Mouse (Mus musculus) layer of hippocampus, adult 18-20 months (tissue): ENCODE measurements around the gene Ndufs5. TPM values are rescaled to one million over a fixed set of nuclear protein-coding genes. Genes with fewer than 3 reads are reported as not detected.

Source experiments
- DNase-seq, 2 experiments: peaks; one replicate each; pipeline ENCODE4 v3.0.0; 2022; ENCODE audit warnings: low spot score in 2 of 2
- total RNA-seq, 2 experiments: library from RNA; stranded (reverse); gene quantifications; 2 replicates each; pipeline ENCODE4 v1.2.3; 2021

Ndufs5 gene
- total RNA-seq, 2 experiments from 2014 or later, result 198 to 204 TPM

DNA sequence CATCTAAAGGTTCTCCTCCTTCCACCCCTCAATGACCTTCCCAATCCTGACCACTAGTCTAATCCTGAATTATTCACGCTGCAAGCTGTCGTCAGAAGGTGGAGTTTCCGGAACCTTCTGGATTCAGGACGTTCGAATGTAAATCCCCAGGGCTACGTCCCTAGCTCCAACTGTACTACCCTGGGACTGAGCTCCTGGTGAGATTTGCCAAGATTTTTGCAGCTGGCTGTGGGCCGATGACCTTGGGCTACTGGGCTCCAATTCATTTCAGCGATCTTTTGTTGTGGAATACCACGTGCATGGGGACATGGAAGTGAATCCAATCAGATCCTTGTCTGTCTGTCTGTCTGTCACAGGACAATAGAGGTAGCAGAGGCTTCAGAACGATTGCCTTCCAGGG is 27.7 kb downstream of the Ndufs5 start:
- DNase-seq, result no peak

DNA sequence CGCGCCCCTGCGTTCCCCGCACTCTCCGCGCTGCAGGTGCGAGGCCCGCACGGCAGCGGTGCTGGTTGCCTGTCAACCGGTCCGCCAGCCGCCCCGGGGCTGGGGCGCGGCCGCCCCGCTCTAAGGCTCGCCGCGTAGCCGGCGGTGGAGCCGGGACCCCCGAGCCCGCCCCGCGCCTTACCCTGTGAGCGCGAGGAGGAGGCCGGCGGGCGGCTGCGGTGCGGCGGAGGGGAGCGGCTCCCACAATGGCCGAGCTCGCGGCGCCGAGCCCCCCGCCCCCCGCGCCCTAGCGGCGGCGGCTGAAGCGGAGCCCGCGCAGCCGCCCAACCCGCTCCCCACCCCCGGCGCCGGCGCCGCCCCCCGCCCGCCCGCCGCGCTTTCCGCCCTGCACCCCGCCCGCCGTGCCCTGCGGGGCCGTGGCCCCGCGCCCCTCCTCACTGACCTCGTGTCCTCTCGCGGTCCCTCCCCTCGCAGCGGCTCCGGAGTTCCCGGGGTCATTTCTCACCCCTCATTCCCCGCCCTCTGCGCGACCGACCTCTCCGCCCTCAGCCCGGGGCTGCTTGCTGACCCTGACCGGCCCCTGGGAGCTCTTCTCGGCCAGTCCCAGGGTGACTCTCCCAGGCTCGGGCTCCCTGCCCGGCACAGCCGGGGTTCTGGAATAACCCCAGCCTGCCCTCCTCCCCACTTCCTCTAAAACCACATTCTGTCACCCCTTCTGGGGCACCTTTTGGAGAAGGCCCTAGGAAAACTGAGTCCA is 30.8 kb downstream of the Ndufs5 start:
- DNase-seq, result no peak

DNA sequence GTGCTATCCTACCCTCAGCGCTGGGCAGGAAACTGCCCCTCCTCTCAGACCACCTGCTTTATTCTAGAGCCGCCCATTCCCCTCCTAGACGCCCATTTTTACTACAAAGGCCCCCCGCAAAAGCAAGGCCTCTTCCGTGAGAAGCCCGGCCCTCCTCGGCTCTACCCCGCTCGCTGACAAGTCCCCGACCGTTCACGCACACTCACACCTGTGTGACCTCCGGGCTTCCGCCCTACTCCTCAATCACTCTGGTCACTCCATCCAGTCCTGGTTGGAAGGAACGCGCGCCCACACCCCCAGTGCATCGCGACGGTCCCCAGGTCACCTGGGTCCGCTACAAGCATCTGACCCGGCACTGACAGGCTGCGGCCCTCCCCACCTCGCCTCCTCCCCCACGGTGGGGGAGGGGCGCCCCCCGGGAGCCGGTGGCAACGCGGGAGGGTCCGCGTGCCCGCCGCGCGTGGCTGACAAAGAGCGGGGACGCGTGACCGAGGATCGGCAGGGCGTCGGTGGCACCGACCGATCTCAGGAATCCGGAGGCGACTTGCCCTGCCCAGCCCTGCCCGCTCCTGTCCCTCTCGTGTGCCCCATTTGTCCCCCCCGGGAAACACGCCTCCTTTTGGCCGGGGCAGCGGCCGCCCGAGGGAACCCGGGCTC is 31.5 kb downstream of the Ndufs5 start:
- DNase-seq, result no peak

DNA sequence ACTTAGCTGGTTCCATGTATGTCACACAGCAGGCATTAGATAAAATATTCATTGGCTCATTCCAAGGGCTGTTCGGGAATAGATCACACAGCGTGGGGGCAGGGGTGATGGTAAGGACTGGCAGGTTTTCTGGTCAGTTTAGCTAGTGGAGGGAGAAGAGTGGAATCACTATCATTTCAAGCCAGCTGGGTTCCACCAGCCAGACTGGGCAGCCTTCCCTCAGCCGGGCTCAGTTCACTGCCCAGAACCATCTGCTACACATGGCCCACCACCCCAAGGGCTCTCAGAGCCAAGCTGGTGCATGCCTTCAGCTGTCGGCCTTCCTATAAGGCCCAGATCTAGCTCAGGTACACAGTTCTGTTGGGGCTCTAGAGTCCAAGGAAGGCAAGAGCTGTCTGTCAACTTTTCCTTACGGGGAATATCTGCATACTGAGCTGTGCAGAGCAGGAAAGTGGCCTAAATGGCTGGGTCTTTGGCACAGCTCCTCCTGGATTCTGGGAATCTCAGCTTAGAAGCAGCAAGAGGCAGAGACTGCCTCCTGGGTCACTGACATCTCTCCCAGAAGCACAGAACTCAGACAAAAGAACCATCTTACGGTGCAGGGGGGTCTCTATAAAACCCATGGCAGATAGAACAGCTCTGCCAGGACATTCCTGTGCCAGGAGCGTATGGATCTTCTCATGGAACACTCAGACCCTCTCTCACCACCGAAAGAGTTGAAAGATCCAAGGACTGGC is 32.3 kb downstream of the Ndufs5 start:
- DNase-seq, result no peak

DNA sequence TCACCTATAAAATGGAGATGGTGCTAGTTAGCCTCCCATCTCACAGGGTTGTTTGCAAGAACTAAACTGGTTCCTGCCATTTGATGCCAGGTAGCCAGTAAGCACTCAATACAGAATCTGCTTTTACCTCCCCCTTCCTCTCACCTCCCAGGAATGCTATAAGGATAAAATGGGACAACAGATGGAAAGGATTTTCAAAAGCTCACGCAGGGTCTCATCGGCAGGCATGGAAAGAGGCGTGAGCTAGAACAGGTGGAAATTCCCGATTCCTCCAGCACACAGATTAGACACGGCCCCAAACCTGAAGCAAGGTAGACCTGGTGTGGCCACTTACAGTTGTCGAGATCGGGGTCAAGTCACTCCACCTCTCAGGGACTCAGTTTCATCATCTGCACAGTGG is 33.0 kb downstream of the Ndufs5 start:
- DNase-seq, result no peak

DNA sequence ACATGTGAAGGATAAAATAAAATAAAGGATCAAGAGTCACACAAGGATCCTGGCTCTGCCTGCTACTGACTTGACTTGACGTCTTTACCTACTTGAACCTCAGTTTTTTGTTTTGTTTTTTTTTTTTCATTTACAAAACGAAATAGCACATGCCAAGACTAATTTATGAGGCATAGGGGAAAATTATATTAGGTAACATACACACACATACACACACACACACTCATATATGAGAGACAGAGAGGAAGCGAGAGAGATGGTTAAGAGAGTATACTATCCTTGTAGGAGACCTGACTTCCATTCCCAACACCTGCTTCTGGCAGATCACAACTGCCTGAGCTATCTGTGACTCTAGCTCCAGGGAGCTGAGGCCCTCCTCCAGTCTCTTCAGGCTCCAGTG is 33.7 kb downstream of the Ndufs5 start, which contains the start of gene Macf1:
TSS of gene Macf1 (minus strand) at position 101 of the 400 bp plus-strand sequence.
- no peak for DNase-seq

DNA sequence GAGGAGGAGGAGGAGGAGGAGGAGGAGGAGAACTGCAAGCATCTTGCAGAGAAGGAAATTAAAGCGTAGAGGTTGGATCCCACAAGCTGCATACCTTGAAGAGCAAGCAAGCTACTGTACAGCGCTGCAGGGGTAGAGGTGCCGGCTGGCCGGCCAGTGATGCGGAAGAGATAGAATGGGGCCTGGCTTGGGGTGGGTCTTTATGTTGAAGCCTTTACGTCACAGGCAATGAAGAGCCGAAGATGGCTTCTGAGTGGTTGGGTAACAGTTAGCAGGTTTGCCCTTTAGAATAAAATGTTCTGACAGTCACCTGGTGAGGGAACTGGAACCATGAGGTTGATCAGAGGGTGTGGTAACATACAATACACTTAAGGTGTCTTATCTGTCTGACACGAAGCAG is 35.7 kb downstream of the Ndufs5 start:
- no peak for DNase-seq

DNA sequence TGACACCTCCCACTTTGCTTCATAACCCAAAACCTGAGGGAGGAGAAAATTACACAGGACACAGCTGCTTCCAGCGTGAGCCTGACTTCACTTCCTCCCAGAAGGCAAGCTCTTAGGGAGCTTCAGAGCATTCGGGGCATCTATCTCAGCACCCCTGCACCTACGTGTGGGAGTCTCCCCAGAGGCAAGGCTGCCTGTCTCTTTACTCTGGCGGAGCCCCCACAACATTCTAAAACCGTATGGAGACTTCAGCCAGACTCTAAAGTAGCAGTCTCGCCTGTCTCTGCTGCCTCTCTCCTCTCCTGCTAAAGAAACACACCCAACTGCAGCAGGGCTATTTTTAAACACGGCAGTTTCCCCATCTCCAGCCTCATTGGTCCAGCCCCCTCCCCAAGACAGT is 37.0 kb downstream of the Ndufs5 start:
- no peak for DNase-seq

DNA sequence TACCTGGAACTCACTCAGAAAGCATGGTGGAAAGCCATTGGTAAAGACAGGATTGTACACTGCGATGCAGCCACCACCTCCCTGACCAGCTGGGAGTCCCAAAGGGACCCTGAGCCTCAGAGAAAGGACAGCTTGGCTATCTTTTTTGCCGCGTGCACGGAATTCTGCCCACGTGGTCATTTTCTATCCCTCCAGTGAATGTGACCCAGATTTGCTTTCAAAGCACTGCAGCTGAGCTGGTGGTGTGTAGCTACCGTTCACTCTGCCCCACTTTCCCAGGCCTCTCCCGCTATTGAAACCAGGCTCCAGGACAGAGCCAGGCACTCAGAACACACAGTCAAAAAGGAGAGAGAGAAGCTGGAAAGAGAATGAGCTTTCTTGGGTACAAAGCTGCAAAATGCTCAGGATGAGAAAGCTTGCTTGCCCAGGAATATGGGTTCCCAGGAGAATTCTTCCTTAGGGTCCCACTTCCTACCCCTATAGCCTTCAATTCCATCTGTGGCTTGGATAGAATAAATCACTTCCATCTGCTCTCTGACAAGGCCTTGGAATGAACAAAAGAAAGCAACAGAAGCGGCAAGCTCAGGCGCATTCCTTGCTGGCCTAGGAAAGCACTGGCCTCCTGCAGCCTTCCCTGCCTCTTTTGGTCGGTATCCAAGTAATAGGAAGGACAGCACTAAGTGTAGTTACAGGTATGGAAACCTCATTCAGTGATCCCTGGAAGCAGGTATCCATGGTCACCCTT is 40.8 kb downstream of the Ndufs5 start:
- DNase-seq, result peak; percentile 42 to 63

DNA sequence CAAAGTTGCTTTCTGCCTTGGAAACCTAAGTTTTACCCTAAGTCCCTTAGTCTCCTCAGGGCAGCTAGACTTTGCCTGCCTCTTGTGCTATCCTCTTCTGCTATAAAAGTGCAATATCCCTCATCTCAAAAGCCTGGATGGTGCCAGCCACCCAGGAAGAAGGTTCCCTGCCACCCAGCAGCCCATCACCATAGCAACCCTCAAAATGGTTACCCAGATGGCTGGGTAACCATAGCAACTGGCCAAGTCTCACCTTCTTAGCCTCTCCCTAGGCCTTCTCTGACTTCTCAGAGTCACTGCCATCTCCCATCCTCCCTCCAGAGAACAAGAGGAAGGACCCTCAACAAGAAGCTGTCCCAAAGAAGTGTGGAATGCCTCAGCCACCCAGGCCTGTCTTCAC is 47.4 kb downstream of the Ndufs5 start:
- DNase-seq, result peak; percentile 46 to 75

DNA sequence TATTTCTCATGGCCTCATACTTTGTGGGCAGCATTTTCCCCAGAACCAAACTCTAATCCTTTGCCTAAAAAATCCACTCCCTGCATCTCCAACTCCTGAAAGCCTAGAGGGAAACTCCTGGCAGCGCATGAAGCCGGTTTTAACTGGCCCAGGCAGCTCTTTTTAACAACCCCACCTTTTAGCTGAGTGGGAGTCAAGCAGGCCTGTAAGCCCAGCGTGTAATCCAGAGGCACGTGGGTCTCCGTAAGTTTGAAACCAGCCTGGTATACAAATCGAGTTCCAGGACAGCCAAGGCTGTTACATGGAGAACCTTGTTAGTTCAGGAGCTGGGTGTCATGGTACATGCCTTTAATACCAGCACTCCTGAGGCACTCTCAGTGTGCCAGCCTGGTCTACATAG is 48.3 kb downstream of the Ndufs5 start:
- DNase-seq, result no peak

DNA sequence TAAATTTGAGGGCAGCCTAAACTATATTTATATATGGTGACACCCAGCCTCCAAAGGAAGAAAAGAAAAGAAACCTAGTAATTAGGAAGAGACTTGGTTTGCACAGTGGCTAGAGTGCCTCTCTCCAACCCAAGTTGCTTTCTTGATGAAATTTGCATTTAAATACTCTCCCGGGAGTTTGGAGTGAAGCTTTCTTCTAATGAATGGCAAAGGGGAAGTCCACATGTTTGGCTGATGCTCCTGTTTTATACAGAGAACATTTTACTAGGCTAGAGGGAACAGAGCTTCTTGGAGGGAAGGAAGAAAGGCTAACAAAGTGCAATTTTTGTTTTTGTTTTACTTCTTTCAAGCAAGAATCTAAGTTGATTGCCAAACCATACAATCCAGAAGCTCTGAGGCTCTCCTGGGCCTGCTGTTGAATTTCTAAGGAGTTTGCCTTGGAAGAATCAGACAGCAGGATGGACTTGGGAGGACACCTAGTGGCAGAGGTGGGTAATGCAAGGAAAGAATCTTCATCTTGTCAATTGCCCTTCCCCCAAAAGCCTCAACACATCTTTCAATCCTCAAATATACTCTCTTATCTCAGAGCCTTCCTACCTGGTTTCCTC is 50.6 kb downstream of the Ndufs5 start:
- peak; percentile 78 to 94 for DNase-seq

DNA sequence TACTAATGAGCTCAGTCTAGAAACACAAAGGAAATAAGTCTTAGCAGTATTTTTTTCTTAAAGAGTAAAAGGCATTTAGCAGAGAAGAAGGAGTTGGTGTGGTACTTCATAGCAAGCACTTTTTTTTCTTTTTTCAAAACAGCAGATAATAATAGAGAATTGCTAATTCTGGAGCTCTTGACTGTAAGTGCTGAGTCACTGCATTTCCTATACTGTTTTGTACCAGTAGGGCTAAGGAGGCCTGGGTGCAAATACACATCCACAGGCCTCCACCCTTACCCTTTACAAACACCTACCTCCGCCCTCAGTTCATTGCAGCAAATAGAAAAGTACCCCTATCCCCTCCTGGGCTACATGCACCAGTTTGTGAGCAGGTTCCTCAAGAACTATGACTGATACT is 51.5 kb downstream of the Ndufs5 start:
- no peak for DNase-seq

DNA sequence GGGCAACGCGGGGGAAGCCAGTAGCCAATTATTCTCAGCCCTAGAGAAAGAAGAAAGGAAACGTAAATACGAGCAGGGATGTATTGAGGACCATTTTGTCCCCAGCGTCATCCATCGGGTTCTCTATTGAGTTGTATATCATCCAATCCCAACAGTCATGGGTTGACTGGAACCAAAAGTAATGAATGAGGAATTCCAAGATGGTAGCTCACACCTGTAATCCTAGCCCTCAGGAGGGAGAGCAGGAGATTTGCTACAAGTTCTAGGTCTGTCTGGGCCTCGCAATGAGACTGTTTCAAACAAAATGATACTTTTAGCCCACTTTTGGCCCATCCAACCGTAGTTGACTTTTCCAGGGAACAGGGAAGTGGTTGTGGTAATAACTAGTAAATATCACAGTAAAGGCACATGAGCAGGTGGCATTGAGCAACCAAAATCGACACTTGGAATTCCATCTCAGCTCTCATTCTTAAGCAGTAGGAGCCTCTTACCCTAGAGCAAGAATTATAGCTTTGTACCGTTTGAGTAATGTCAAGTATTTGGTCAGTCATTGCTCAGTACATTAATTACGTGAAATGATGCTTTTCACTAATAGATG is 52.2 kb downstream of the Ndufs5 start:
- DNase-seq, result no peak

DNA sequence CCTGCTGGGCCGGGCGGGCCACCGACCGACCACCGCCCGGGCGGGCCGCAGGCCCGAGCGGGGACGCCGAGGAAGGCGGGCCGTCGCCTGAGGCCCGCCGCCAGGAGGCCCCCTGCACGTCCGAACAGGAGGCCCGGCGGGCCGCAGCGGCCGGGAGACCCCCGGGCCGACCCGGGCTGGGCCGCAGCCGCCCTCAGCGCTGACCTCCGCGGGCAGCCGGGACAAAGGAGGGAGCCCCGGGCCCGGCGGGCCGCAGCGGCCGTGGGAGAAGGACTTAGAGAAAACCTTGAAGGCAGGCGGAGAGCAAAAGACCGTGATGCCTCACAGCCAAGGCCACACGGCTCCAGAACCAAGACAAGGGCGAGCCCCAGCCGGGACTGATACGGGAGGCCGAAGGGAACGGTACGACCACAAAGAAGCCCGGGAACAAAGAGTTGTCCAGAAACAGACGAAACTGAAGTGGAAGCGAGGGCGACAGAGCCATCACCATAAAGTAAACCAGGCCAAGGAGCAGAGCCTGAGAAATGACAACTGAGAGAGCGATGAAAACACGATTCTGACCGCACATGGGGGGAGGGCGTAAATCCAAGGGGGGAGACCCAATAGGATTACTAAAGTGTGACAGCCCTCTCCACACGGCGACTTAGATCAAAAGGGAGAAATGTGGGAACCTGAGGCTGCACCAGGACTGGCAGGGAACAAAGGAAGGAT is 52.9 kb downstream of the Ndufs5 start:
- no peak for DNase-seq

DNA sequence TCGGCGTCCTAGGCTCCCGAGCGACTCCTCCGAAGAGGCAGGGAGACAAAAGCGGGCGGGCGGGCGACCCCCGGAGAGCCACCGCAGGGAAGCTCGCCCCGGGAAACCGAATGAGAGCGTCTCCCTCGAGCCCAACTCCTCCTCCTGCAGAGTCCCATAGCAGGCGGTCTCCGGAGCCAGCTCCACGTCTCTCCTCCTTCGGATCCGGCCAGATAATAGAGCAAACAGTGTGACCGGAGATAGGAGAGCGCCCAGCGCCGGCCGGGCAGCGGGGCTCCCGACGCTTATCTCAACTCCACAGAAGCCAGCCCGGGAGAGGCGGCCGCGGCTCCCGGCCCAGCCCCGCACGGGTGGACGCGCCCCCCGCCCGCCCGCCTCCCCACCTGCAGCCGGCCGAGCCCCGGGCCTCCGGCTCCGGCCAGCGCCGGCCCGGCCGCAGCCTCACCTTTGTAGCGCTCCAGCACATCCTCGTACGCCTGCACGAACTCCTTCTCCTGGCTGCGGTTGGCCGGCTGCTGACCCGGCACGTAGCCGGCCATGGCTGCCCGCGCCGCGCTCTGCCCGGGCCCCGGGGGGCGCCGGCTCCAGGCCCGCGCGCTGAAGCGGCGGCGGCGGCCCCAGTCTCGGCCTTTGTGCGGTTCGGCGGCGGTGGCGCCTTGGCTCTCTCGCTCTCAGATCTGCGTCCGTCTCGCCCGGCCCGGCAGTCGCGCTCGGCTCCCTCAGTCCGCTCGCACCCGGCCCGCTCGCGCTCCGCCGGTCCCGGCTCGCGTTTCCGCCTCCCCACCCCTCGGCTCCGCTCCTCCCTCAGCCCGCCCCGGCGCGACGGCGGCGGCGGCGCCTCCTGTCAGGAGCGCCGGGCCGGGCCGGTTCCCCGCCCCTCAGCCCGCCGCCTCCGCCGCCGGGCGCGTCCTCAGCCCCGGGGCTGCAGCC is 53.7 kb downstream of the Ndufs5 start:
- peak; percentile 56 to 71 for DNase-seq

DNA sequence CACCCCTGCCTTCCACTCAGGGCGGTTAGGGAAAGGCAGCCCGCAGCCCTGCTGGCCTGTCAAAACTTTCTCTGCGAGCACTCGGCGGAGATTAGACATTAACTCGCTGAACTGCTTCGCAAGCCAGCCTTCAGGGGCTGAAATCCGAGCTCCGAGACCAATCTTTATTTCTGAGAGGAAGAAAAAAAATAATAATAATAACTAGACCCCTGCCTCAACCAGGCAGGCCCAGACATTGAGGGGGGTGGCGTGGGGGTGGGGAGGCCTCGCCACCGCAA is 54.4 kb downstream of the Ndufs5 start:
- no peak for DNase-seq

DNA sequence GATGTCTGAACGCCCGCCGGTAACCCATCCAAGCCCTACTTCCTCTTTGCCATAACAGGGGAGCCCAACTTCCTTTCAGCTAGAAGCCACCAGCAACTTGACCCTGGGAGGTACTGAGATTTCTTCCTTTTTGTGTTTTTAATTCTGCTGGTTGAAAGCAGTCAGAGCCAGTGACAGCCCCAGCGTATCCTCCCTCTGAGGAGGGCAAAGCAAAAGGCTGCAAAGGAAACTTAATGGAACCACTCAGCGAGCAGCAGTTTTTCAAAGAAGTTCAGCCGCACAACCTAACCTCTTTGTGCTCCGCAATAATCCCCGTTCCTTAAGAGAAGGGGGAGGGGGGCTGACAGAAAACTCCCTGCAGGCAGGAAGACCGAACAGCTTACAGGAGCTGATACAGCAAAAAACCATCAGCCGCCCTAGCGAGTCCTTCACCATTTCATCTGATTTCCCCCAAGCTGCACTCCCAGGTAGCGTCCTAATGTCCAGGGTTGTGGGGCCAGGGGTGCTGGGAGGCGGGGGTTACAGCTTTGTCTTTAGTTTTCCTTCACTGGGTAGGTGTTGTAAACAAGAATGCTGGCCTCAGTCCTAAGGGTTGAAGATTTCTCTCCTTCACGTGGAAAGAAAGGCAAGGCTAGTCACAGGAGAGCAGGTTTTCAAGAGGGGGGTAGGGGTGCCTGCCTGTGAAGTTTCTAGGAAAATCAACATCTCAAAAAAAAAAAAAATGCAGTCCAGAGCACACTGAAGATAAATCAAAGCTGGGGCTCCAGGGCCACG is 54.9 kb downstream of the Ndufs5 start:
- no peak for DNase-seq
